Mouse (Mus musculus): ENCODE measurements around the gene Kif22. TPM values are rescaled to one million over a fixed set of nuclear protein-coding genes. Genes with fewer than 3 reads are reported as not detected.

The Kif22 gene
- polyA plus RNA-seq, 1 experiment from 2014 or later = 145 TPM

- Histone ChIP-seq H3K4me3 (ENCODE audit: low read length) (no peak overlapping the region; the same call in 1 of the 2 replicates), H3K4me1 (ENCODE audit: insufficient read depth, low read length) (peaks cover 80% of the 10 kb centered on the region)
- WGBS = 47% methylated on average over 15 of the region's 15 CpGs
Observed at GRCm38 (mm10) chr7:127018416-127019305, 23.6 kb downstream of the Kif22 start.

GRCm38 (mm10) chr7:127017950-127018345 lies 24.3 kb downstream of the Kif22 start:
- Histone ChIP-seq H3K9ac (replicated peaks; ENCODE audit: low read length) (peak overlapping the region; percentile 35), H3K9me3 (ENCODE audit: low read length) (no peaks in the 10 kb centered on the region), H3K36me3 (ENCODE audit: insufficient read depth, low read length) (peaks cover 24% of the 10 kb centered on the region), H3K27me3 (ENCODE audit: insufficient read depth, low read length) (no peaks in the 10 kb centered on the region), H3K27ac (ENCODE audit: low read length) (peak overlapping the region; percentile 98), H3K4me1 (ENCODE audit: insufficient read depth, low read length) (peaks cover 78% of the 10 kb centered on the region), H3K4me3 (ENCODE audit: low read length) (no peak overlapping the region; the same call in 1 of the 2 replicates), H3K4me2 (replicated peaks; ENCODE audit: low read depth, low read length) (peak overlapping the region; percentile 17; the same call in 1 of the 2 replicates)
- 35% methylated on average over 6 of the region's 6 CpGs for WGBS
- no peak for ATAC-seq (ENCODE audit: low FRiP score, low TSS enrichment)

More at GRCm38 (mm10) chr7:127018416-127019305, 23.6 kb downstream of the Kif22 start:
- Histone ChIP-seq H3K9me3 (ENCODE audit: low read length) (no peaks in the 10 kb centered on the region), H3K4me2 (replicated peaks; ENCODE audit: low read depth, low read length) (peak overlapping the region; percentile 28), H3K9ac (replicated peaks; ENCODE audit: low read length) (peak overlapping the region; percentile 35), H3K36me3 (ENCODE audit: insufficient read depth, low read length) (peaks cover 24% of the 10 kb centered on the region), H3K27me3 (ENCODE audit: insufficient read depth, low read length) (no peaks in the 10 kb centered on the region), H3K27ac (ENCODE audit: low read length) (peak overlapping the region; percentile 98)
- no peak for ATAC-seq (ENCODE audit: low FRiP score, low TSS enrichment)

GRCm38 (mm10) chr7:127016971-127017949 lies 25.0 kb downstream of the Kif22 start, which contains the start of gene Pagr1a:
TSS of gene Pagr1a (minus strand) at chr7:127017352.
- Histone ChIP-seq H3K27me3 (ENCODE audit: insufficient read depth, low read length) (no peaks in the 10 kb centered on the region), H3K27ac (ENCODE audit: low read length) (peak within 1 kb of the TSS; percentile 98), H3K4me3 (ENCODE audit: low read length) (peak within 1 kb of the TSS; percentile 73), H3K36me3 (ENCODE audit: insufficient read depth, low read length) (peaks cover 23% of the 10 kb centered on the region), H3K4me1 (ENCODE audit: insufficient read depth, low read length) (peaks cover 71% of the 10 kb centered on the region), H3K4me2 (replicated peaks; ENCODE audit: low read depth, low read length) (peak within 1 kb of the TSS; percentile 82), H3K9me3 (ENCODE audit: low read length) (no peaks in the 10 kb centered on the region), H3K9ac (replicated peaks; ENCODE audit: low read length) (peak within 1 kb of the TSS; percentile 81)
- ATAC-seq (ENCODE audit: low FRiP score, low TSS enrichment) = peak; percentile 85
- 3% methylated on average over 38 of the region's 39 CpGs for WGBS

GRCm38 (mm10) chr7:127016486-127016938 lies 25.8 kb downstream of the Kif22 start:
- peaks cover 20% of the 10 kb centered on the region for H3K36me3 ChIP-seq (ENCODE audit: insufficient read depth, low read length)
- H3K27me3 ChIP-seq (ENCODE audit: insufficient read depth, low read length) = no peaks in the 10 kb centered on the region
- peak; percentile 46 for ATAC-seq (ENCODE audit: low FRiP score, low TSS enrichment)
- H3K9ac ChIP-seq (replicated peaks; ENCODE audit: low read length) = peak overlapping the region; percentile 81
- H3K4me1 ChIP-seq (ENCODE audit: insufficient read depth, low read length) = peaks cover 63% of the 10 kb centered on the region
- H3K9me3 ChIP-seq (ENCODE audit: low read length) = no peaks in the 10 kb centered on the region
- H3K4me2 ChIP-seq (replicated peaks; ENCODE audit: low read depth, low read length) = peak overlapping the region; percentile 82
- H3K4me3 ChIP-seq (ENCODE audit: low read length) = peak overlapping the region; percentile 73
- H3K27ac ChIP-seq (ENCODE audit: low read length) = peak overlapping the region; percentile 98
- WGBS = 0% methylated on average over 22 of the region's 22 CpGs

GRCm38 (mm10) chr7:127016481-127016485 lies 26.0 kb downstream of the Kif22 start, which contains the start of gene Pagr1b:
TSS of gene Pagr1b (minus strand) at chr7:127016484.
- no peaks in the 10 kb centered on the region for H3K9me3 ChIP-seq (ENCODE audit: low read length)
- peak within 1 kb of the TSS; percentile 73 for H3K4me3 ChIP-seq (ENCODE audit: low read length)
- peak within 1 kb of the TSS; percentile 82 for H3K4me2 ChIP-seq (replicated peaks; ENCODE audit: low read depth, low read length)
- H3K9ac ChIP-seq (replicated peaks; ENCODE audit: low read length) = peak within 1 kb of the TSS; percentile 81
- peak within 1 kb of the TSS; percentile 98 for H3K27ac ChIP-seq (ENCODE audit: low read length)
- ATAC-seq (ENCODE audit: low FRiP score, low TSS enrichment) = no peak
- H3K4me1 ChIP-seq (ENCODE audit: insufficient read depth, low read length) = peaks cover 61% of the 10 kb centered on the region
- H3K27me3 ChIP-seq (ENCODE audit: insufficient read depth, low read length) = no peaks in the 10 kb centered on the region
- H3K36me3 ChIP-seq (ENCODE audit: insufficient read depth, low read length) = peaks cover 20% of the 10 kb centered on the region

GRCm38 (mm10) chr7:127016081-127016480 lies 26.2 kb downstream of the Kif22 start:
- Histone ChIP-seq H3K4me3 (ENCODE audit: low read length) (peak overlapping the region; percentile 73), H3K36me3 (ENCODE audit: insufficient read depth, low read length) (peaks cover 20% of the 10 kb centered on the region), H3K4me1 (ENCODE audit: insufficient read depth, low read length) (peaks cover 59% of the 10 kb centered on the region), H3K4me2 (replicated peaks; ENCODE audit: low read depth, low read length) (peak overlapping the region; percentile 82), H3K27me3 (ENCODE audit: insufficient read depth, low read length) (no peaks in the 10 kb centered on the region), H3K9ac (replicated peaks; ENCODE audit: low read length) (peak overlapping the region; percentile 81), H3K9me3 (ENCODE audit: low read length) (no peaks in the 10 kb centered on the region), H3K27ac (ENCODE audit: low read length) (peak overlapping the region; percentile 98)
- ATAC-seq (ENCODE audit: low FRiP score, low TSS enrichment) = peak; percentile 13
- 0% methylated on average over 10 of the region's 10 CpGs for WGBS

GRCm38 (mm10) chr7:127014993-127015392 lies 27.3 kb downstream of the Kif22 start:
- H3K4me2 ChIP-seq (replicated peaks; ENCODE audit: low read depth, low read length) = peak overlapping the region; percentile 60
- peaks cover 20% of the 10 kb centered on the region for H3K36me3 ChIP-seq (ENCODE audit: insufficient read depth, low read length)
- no peak overlapping the region for H3K4me3 ChIP-seq (ENCODE audit: low read length)
- H3K27ac ChIP-seq (ENCODE audit: low read length) = no peak overlapping the region
- H3K4me1 ChIP-seq (ENCODE audit: insufficient read depth, low read length) = peaks cover 51% of the 10 kb centered on the region
- no peaks in the 10 kb centered on the region for H3K27me3 ChIP-seq (ENCODE audit: insufficient read depth, low read length)
- 89% methylated on average over 12 of the region's 12 CpGs for WGBS
- H3K9me3 ChIP-seq (ENCODE audit: low read length) = no peaks in the 10 kb centered on the region
- H3K9ac ChIP-seq (replicated peaks; ENCODE audit: low read length) = 0 out of 2 replicates have a peak overlapping the region, but pooled peaks have one; percentile 71
- no peak for ATAC-seq (ENCODE audit: low FRiP score, low TSS enrichment)

- H3K4me1 ChIP-seq (ENCODE audit: insufficient read depth, low read length) = peaks cover 48% of the 10 kb centered on the region
Observed at GRCm38 (mm10) chr7:127014320-127014719, 28.0 kb downstream of the Kif22 start, which contains the start of gene Mvp. TSS of gene Mvp (minus strand) at chr7:127014621.

GRCm38 (mm10) chr7:127013385-127013784 lies 28.9 kb downstream of the Kif22 start:
- Histone ChIP-seq H3K4me1 (ENCODE audit: insufficient read depth, low read length) (peaks cover 48% of the 10 kb centered on the region), H3K9me3 (ENCODE audit: low read length) (no peaks in the 10 kb centered on the region), H3K9ac (replicated peaks; ENCODE audit: low read length) (no peak overlapping the region), H3K4me3 (ENCODE audit: low read length) (no peak overlapping the region), H3K4me2 (replicated peaks; ENCODE audit: low read depth, low read length) (peak overlapping the region; percentile 60; the same call in 1 of the 2 replicates), H3K36me3 (ENCODE audit: insufficient read depth, low read length) (peaks cover 20% of the 10 kb centered on the region), H3K27ac (ENCODE audit: low read length) (no peak overlapping the region), H3K27me3 (ENCODE audit: insufficient read depth, low read length) (no peaks in the 10 kb centered on the region)
- 92% methylated on average over 6 of the region's 6 CpGs for WGBS
- no peak for ATAC-seq (ENCODE audit: low FRiP score, low TSS enrichment)

More at GRCm38 (mm10) chr7:127014320-127014719, 28.0 kb downstream of the Kif22 start, which contains the start of gene Mvp:
- 17% methylated on average over 11 of the region's 11 CpGs for WGBS
- Histone ChIP-seq H3K27ac (ENCODE audit: low read length) (peak within 1 kb of the TSS; percentile 75), H3K4me3 (ENCODE audit: low read length) (peak within 1 kb of the TSS; percentile 61), H3K4me2 (replicated peaks; ENCODE audit: low read depth, low read length) (peak within 1 kb of the TSS; percentile 82), H3K9ac (replicated peaks; ENCODE audit: low read length) (peak within 1 kb of the TSS; percentile 71), H3K36me3 (ENCODE audit: insufficient read depth, low read length) (peaks cover 20% of the 10 kb centered on the region), H3K9me3 (ENCODE audit: low read length) (no peaks in the 10 kb centered on the region), H3K27me3 (ENCODE audit: insufficient read depth, low read length) (no peaks in the 10 kb centered on the region)
- ATAC-seq (ENCODE audit: low FRiP score, low TSS enrichment) = no peak

All from kidney, embryonic 16.5 days (tissue).